Mouse (Mus musculus) lung, embryonic 14.5 days (tissue): ENCODE measurements at regions not wholly inside any gene's neighbourhood (a gene's known extent, or its start where the extent isn't known, plus 50 kb on each side); places are given as distances from the start of the nearest gene placed in this dataset.

ENCODE experiments used
- ATAC-seq: fragments of 200-750 bp; cut with Nextera tagmentation; 2 replicates; pipeline ENCODE4 v1.8.0; 2017; ENCODE audit warnings: mild to moderate bottlenecking, moderate TSS enrichment, moderate library complexity; ENCODE audit not compliant: insufficient read depth
- DNase-seq: peaks from one replicate; pipeline ENCODE4 v3.0.0-alpha.2; 2015
- H3K27ac ChIP-seq: fragments of 300-500 bp; sonication (generic); 2 replicates; pipeline ENCODE4 v1.5.1; 2014; ENCODE audit warnings: low read depth, mild to moderate bottlenecking, moderate library complexity
- H3K27me3 ChIP-seq: fragments of 300-500 bp; sonication (generic); 2 replicates; pipeline ENCODE4 v1.6.1; 2014; ENCODE audit warnings: low read length, control low read depth; ENCODE audit not compliant: insufficient read depth
- H3K36me3 ChIP-seq: fragments of 300-500 bp; sonication (generic); 2 replicates; pipeline ENCODE4 v1.6.1; 2014; ENCODE audit warnings: control low read depth; ENCODE audit not compliant: insufficient read depth
- H3K4me1 ChIP-seq: fragments of 300-500 bp; sonication (generic); 2 replicates; pipeline ENCODE4 v1.6.1; 2014; ENCODE audit warnings: antibody characterized with exemption, control low read depth; ENCODE audit not compliant: insufficient read depth
- H3K4me2 ChIP-seq: fragments of 300-500 bp; sonication (generic); 2 replicates; pipeline ENCODE4 v1.6.1; 2014; ENCODE audit warnings: mild to moderate bottlenecking
- H3K4me3 ChIP-seq: fragments of 300-500 bp; sonication (generic); 2 replicates; pipeline ENCODE4 v1.5.1; 2014; ENCODE audit warnings: low read depth, low read length
- H3K9ac ChIP-seq: fragments of 300-500 bp; sonication (generic); 2 replicates; pipeline ENCODE4 v1.6.1; 2014
- H3K9me3 ChIP-seq: fragments of 300-500 bp; sonication (generic); 2 replicates; pipeline ENCODE4 v1.6.1; 2016; ENCODE audit warnings: low read depth, low read length, control low read depth
- CTCF ChIP-seq: IDR thresholded peaks from 2 replicates; pipeline ENCODE4 v1.5.1; 2016; ENCODE audit warnings: antibody characterized with exemption, low read depth
- WGBS: fragments of 180-500 bp; shearing (Covaris S2); extraction: QIAGEN DNeasy Blood & Tissue Kit; methylation state at CpG from one replicate; pipeline ENCODE4 v1.1.7; 2014; 5-methylcytosine and 5-hydroxymethylcytosine counted together

DNA sequence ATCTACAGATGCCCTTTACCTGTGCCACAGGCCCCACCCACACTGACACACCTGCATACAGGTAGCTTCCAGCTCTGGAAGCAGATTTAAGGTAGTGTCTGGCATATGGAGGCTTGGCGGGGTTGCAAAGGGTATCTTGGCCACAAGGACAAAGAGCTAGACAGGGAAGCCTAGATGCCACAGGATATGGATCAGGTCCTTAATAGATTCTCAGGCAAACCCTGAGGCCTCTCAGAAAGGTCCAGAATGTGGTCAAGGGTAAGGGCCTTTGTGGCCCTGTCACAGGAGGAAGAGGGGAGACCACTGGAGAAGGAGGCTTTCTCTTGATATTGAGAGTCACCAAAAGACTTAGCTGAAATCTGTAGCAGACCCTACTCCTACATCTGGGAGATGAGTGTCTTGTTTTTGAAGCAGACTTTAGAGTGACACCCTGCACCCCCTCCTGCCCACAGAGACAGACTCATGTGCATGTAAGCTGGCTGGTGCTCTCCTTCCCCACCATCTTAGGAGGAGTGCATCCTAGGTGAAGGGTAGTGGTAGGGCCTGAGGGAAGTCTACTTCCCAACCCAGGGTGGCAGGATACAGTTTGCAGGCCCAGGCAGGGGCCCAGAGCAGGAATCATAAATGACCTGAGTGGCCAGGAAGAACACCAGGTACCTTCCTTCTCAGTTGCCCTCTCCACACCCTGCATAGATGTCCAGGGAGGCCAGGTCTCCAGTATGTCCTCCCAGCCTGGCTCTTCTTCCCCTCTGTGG is 150.8 kb upstream of the Syt13 start:
- H3K27ac ChIP-seq, result no peak overlapping the region
- H3K27me3 ChIP-seq, result no peaks in the 10 kb centered on the region
- TF ChIP-seq CTCF, result no peak
- no peak overlapping the region for H3K9ac ChIP-seq
- no peak for DNase-seq
- H3K36me3 ChIP-seq, result no peaks in the 10 kb centered on the region
- no peaks in the 10 kb centered on the region for H3K9me3 ChIP-seq
- ATAC-seq, result no peak
- no peak overlapping the region for H3K4me3 ChIP-seq
- 88% methylated on average over 1 of the region's 1 CpGs for WGBS
- no peaks in the 10 kb centered on the region for H3K4me1 ChIP-seq
- no peak overlapping the region for H3K4me2 ChIP-seq

DNA sequence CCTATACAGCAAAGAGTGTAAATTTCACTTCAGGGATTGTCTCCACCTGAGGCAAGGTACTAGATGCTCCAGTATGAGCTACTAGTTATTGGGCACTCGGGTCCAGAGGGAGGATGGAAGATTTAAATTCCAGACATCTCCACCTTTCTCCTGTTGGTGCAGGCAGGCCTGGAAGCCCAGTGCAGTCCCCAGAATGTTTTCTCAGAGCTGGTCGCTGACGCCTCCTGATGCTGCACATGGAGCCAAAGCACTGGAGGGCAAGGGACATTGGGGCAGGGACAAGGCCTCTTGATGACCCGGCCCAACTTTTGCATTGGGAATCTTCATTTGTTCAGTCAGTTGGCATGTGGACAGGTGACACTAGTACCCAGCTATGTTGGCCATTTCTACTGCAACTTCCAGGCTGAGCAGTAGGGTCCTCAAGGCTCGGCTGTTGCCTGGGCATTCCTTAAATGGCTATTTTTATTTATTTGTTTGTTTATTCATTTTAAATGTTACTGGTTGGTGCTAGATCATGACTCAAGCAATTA is 147.4 kb upstream of the Syt13 start:
- DNase-seq, result no peak
- Histone ChIP-seq H3K9me3 (no peaks in the 10 kb centered on the region), H3K4me3 (no peak overlapping the region), H3K9ac (no peak overlapping the region), H3K27ac (no peak overlapping the region), H3K4me2 (no peak overlapping the region), H3K36me3 (no peaks in the 10 kb centered on the region), H3K4me1 (no peaks in the 10 kb centered on the region), H3K27me3 (no peaks in the 10 kb centered on the region)
- 71% methylated on average over 5 of the region's 5 CpGs for WGBS
- no peak for ATAC-seq
- no peak for TF ChIP-seq CTCF

DNA sequence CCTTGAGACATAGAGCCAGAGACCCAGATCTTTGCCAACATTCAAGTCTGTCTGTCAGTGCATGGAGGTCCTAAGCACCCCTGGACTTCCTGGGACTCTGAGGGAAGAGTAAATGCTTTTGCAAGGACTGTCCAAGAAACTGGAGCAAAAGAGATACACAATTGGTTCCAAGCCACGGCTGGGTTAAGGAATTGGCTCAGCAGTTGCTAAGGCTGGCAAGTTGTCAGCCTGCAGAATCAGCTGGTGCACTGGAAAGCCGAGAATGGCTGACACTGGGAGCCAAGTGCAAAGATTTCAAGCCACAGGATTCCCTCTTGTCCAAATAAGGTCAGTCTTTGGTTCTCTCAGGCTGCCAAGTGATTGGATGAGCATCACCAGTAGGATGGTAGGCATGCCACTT is 146.8 kb upstream of the Syt13 start:
- Histone ChIP-seq H3K4me2 (no peak overlapping the region), H3K27ac (no peak overlapping the region), H3K4me3 (no peak overlapping the region), H3K9ac (no peak overlapping the region), H3K27me3 (no peaks in the 10 kb centered on the region), H3K4me1 (no peaks in the 10 kb centered on the region), H3K9me3 (no peaks in the 10 kb centered on the region), H3K36me3 (no peaks in the 10 kb centered on the region)
- DNase-seq, result no peak
- WGBS, result 47% methylated on average over 2 of the region's 2 CpGs
- TF ChIP-seq CTCF, result no peak
- no peak for ATAC-seq

DNA sequence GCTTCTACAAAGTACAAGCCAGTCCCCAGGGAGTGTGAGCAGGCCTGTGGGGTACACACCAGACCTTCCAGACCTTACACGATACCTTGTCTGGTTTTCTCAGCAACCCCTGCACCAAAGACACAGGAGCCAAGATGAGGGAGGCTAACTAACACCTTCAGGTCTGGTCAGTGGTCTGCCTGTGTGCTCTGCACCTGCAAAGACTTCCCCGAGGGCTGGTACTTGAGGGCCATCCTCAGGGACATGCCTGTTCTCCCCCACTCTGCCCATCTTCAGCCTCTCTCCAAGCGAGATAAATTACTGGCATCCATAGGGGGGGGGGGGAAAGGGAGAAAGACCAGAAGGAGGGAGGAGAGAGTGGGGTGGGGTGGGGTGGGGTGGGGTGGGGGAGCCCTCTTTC is 145.8 kb upstream of the Syt13 start:
- H3K9ac ChIP-seq, result no peak overlapping the region
- ATAC-seq (no peak), DNase-seq (no peak)
- H3K4me3 ChIP-seq, result no peak overlapping the region
- no peaks in the 10 kb centered on the region for H3K4me1 ChIP-seq
- no peak overlapping the region for H3K27ac ChIP-seq
- TF ChIP-seq CTCF, result no peak
- no peak overlapping the region for H3K4me2 ChIP-seq
- WGBS, result 80% methylated on average over 2 of the region's 3 CpGs
- no peaks in the 10 kb centered on the region for H3K27me3 ChIP-seq
- H3K9me3 ChIP-seq, result no peaks in the 10 kb centered on the region
- H3K36me3 ChIP-seq, result no peaks in the 10 kb centered on the region

DNA sequence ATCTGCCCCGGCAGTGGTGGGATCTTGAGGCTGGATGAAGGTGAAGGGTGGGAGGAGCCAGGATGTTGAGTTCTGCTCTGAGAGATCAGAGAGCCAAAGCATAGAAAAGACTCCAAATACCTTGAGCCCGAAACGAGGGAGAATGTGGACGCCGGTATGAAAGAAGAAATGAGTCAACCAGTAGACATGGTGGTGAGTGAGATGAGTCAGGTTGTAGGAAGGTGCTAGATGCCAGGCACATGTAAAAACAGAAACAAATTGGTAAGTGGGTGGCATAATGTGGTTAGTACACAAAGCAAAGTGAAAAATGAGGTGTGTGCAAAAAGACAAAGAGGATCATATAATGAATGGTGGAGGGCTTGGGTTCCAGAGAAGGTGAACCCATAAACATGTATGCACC is 144.8 kb upstream of the Syt13 start:
- no peak overlapping the region for H3K27ac ChIP-seq
- no peaks in the 10 kb centered on the region for H3K36me3 ChIP-seq
- no peak for TF ChIP-seq CTCF
- no peaks in the 10 kb centered on the region for H3K9me3 ChIP-seq
- H3K4me2 ChIP-seq, result no peak overlapping the region
- ATAC-seq, result no peak
- 68% methylated on average over 5 of the region's 5 CpGs for WGBS
- no peak overlapping the region for H3K9ac ChIP-seq
- no peak for DNase-seq
- H3K4me3 ChIP-seq, result no peak overlapping the region
- H3K27me3 ChIP-seq, result no peaks in the 10 kb centered on the region
- H3K4me1 ChIP-seq, result no peaks in the 10 kb centered on the region

DNA sequence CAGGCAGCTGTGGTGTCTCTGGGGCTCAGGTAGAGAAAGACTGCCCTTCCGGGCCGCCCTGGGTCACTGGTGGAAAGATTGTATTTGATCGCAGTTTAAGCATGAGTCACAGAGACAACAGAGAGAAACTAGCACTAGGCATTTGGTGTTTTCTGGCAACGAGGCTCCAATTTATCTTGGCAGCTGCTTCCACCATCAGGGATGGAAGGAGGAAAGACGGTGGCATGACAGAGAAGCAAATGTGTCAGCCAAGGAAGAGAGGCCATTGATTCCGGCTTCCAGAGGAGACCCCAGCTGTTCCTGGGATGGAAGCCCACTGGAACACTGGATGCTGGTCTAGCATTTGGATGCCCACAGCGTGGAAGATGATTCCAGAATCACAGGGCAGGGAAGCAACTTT is 142.3 kb upstream of the Syt13 start:
- 59% methylated on average over 7 of the region's 7 CpGs for WGBS
- ATAC-seq (no peak), DNase-seq (no peak)
- Histone ChIP-seq H3K36me3 (no peaks in the 10 kb centered on the region), H3K27me3 (no peaks in the 10 kb centered on the region), H3K9me3 (no peaks in the 10 kb centered on the region), H3K4me3 (no peak overlapping the region), H3K9ac (no peak overlapping the region), H3K27ac (no peak overlapping the region), H3K4me2 (no peak overlapping the region), H3K4me1 (no peaks in the 10 kb centered on the region)
- TF ChIP-seq CTCF, result no peak

DNA sequence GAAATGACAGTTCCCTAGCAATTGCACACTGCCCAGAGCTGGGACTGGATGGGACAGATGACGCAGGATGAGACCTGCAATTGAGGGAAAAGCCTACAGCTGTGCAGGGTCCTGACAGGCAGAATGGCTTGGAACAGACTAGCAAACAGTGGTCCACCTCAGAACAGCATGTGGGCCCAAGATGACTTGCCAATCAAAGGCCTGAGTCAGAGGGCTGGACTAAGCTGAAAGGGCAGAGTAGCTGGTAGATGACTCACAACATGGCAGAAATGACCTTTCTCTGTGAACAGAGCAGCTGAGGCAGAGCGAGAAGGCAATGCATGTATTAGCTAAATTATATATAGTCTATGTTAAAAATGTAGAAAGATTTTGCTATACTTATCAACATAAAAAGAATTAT is 138.4 kb upstream of the Syt13 start:
- Histone ChIP-seq H3K36me3 (no peaks in the 10 kb centered on the region), H3K4me3 (no peak overlapping the region), H3K4me2 (no peak overlapping the region), H3K9ac (no peak overlapping the region), H3K27ac (no peak overlapping the region), H3K9me3 (no peaks in the 10 kb centered on the region), H3K27me3 (no peaks in the 10 kb centered on the region), H3K4me1 (no peaks in the 10 kb centered on the region)
- TF ChIP-seq CTCF, result no peak
- DNase-seq (no peak), ATAC-seq (no peak)
- WGBS, result 88% methylated on average over 2 of the region's 2 CpGs
